Mouse (Mus musculus) frontal cortex, adult 2 months (tissue): ENCODE results near the gene Ccdc73. TPM values are rescaled to one million over a fixed set of nuclear protein-coding genes. Genes with fewer than 3 reads are reported as not detected.
"Not testable (repeated sequence)": the region's sequence is repeated elsewhere in the genome, so short reads cannot be mapped to it uniquely, and the experiment has no call there.

Experiments used
- DNase-seq, 2 experiments: peaks; one replicate each; pipeline ENCODE4 v3.0.0; 2022; ENCODE audit warnings: low spot score in 1 of 2; ENCODE audit errors: extremely low spot score in 1 of 2
- polyA plus RNA-seq: library from polyadenylated mRNA; depleted of rRNA; stranded (reverse); fragments of >200 nt; gene quantifications from 2 replicates; pipeline ENCODE4 v1.2.3, GENCODE M21; 2012

The Ccdc73 gene
- polyA plus RNA-seq, 1 experiment = 5.3 TPM

DNA sequence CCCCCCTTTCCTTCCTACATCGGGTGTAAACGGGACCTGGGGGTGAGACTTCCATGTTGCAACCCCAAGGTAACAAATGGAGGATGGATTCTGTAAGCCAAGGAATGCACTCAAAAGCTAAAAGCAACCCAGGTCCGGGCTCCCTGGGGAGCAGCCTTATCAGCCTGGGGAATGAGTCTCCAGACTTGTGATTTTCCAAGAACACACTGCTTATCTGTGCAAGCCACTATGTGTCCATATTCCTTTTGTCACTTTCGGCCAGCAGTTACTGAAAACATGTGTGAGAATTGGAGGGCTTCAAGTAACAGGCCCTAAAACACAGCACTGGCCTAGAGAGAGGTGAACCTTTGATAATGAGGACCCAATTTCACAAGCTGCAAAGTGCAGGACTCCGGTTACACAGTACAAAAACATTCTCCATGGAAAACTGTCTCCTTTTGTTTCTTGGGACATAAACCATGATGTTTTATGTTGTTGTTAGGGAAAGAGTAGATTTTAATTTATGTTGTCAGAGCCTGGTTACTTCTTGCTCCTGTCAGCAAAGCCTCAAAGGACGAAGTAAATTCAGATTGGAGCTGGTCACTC lies 155.5 kb downstream of the Ccdc73 start:
- no peak for DNase-seq

DNA sequence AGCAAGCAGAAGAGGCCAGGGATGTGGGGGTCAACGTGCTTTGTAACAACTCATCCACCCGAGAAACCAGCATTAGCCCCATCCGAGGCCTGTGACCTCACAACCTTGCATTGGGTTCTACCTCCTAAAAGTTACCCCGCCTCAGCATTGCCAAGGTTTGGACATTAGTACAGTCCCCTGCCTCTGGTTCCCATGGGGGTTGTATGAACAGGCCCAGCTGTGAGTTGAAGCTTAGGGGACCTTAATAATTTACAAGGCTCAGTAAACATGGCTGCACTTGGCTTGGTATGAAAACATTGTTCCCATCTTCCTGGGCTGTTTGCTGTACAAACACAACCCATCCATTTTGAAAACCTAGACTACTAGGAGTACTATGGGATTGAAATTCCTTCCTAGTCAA lies 156.2 kb downstream of the Ccdc73 start:
- no peak for DNase-seq

DNA sequence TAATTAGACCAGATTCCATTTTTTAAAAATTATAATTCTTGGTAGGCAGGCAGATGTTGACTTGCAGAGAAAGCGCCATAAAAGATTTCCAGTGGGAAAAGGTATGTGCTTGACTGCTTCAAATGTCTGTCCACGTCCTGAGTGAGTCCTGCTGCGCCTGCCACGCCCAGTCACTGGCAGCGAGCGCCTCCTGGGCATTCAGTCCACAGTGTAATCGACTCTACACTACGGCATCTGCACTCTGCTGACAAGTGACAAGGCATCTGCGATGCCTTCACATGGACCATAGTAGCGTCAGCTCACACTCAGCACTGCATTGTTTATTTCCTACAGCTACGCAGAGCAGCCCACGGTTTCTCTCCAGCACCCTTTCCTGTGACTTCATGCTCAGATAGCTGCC lies 158.0 kb downstream of the Ccdc73 start:
- DNase-seq = not testable (repeated sequence)

DNA sequence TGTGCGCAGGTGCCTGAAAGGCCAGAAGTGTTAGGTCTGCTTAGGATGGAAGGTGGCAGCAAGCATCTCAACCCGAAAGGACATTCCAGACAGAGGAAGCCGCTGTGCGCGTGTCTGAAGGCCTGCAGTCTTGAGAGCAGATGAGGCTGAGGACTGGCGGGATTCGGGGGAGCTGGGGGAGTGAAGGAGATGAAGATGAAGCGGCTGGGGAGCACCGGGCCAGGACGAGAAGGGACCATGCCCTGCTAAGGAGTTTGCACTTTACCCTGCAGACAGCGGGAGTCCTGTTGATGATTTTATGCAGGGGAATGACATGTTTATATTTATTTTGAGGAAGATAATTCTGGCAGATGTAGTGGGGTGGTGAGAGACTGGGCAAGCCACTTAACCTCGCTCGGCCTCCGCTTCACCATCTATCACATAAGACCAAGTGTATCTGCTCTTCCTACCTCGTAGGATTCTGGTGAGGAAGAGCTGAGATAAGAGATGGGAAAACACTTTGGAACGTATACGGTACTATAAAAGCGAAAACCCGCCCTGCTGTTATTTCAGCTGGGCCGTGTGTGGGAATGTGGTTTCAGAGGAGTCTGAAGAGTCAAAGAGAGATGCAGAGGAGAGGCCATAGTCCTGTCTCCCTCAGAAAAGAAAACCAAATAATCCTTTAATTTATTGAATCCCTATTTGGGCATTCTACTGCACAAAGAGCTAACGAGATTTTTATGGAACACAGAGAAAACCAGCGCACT lies 159.5 kb downstream of the Ccdc73 start:
- DNase-seq = no peak

DNA sequence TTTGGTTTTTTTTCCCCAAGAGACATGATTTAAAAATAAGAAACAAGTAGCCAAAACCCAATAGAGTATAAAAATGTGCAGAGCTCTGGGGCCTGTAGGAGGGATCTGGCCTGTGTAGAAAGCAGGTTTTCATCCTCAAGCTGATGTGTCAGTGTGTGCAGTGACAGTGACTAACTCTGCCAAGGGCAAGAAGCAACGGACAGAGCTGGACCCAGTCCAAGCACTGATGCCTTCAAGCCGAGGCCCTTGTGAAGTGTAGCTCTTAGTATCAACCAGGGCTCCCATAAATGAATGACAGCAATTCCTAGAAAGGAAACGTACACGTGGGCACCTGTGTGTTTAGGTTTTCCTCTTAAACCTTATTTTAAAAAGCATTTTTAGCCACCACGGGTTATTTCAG lies 161.2 kb downstream of the Ccdc73 start:
- no peak for DNase-seq

DNA sequence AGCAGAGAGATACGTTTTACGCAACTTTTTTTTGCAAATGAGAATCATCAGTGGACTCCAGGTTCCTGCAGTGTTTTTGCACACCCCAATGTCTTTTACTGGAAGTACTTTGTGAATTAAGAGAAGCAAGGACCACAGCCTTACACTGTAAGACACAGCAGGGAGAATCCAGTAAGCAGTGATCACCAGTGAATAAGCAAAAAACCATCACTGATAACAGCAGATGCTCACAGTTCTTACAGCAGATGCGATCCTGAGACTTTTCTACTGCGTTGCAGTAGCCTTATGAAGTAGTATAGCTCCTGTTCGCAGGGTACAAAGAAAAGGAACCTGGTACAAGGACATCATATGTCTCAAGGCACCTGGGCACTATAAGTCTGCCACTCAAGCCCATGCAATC lies 162.9 kb downstream of the Ccdc73 start:
- DNase-seq = no peak

DNA sequence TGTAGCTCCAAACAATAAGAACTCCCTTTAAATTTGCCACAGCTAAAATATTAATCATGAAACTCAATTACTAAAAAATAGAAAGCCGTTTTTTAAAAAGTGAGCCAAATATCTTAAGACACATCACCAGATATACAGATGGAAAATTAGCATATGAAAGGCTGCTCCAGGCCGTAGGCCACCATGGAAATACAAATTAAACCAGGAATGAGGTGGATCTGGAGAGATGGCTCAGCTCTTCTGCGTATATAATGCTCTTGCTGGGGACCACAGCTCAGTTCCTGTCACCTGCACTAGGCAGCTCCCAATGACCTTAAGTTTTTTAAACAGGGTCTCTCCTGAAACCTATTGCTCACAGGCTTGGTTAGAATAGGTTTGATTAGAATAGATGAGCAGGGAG lies 166.5 kb downstream of the Ccdc73 start:
- no peak for DNase-seq

DNA sequence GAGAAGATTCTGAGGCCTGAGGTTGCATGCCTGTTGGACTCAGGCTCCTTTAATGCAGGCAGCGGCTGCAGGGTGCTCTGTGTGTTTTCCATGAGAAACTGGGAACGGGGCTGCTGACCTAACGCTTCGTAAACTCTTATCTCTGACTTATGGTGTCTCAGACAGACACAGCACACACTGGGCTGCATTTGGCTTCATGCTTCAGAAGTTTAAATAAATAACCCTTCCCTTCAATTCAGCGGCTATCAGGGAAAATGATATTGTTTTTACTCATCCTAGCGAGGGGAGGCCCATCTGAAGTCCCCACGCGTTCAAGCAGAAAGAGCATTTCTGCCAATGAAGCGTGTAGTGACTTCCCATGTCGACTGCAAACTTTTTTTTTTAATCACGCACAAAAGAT lies 168.4 kb downstream of the Ccdc73 start:
- no peak for DNase-seq

DNA sequence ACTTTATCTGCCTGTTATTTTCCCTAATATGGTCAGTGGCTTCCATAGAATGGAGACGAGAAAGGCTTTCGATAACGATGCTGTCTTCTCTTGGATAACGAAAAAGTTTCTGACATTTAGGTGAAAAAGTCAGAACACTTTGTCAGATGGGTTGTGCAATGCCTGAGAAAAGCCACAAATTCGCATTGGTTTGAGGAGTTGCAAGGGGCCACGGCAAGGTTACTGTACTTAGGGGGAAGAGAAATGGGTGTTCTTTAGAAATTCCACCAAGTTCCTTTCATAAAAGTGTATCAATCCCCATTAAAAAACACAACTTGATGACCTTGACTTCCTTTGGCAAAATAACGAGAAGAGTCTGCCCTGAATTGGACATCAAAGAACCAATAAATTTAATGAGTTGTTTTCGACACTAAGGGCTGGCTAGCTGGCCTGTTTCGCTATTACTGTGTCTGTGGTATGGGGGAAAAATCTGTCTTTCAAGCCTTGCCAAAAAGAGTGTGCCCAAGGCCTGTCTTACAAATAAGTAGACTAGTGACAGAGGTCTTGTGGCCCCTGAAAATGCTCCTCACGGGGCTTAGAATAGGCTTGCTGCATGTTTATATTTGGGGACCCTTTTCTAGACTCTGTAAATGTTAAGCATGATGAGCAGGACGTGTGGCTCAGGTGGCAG lies 168.9 kb downstream of the Ccdc73 start:
- no peak for DNase-seq

DNA sequence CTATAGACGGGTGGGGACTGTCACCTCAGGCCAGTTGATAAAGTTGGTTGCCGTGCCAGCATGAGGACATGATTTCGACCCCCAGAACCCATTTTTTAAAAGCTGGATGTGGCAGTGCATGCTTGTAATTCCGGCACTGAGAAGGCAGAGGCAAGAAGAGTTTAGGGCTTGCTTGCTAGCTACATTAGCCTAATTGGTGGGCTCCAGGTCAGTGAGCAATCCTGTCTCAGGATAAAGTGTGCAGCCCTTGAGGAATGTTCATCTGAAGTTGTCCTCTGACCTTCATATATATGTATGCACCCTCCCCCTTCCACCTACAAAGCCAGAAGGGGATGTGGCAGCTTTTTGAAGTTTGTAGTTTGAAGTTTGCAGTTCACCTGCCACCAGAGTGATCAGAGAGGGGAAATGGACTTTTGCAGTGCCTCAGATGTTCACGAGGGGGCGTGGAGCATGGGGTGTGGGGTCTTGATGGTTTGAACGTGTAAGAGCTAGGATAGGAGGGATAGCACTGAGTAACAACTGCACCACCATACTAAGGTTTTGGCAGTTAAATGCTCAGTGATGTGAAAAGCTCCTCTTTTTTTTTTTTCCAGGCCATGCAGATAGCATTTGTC lies 170.5 kb downstream of the Ccdc73 start:
- no peak for DNase-seq

DNA sequence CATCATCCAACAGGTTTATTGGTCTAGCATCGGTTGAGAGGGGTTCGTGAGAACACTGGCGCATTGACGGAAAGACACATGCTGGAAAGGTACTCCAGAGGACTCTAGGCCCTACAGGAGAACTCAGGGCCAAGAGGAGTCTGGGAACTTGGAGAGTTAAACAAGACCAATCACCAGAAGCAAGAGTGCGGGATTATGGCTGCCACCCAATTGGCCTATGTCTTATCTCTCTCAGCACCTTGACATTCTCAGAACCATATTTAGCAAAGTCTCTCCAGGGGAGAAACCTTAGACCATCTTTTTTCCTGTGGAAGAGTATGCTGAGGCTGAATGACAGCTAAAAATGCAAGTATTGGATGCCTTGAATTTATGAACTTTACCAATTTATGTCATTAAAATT lies 171.3 kb downstream of the Ccdc73 start:
- DNase-seq = no peak

DNA sequence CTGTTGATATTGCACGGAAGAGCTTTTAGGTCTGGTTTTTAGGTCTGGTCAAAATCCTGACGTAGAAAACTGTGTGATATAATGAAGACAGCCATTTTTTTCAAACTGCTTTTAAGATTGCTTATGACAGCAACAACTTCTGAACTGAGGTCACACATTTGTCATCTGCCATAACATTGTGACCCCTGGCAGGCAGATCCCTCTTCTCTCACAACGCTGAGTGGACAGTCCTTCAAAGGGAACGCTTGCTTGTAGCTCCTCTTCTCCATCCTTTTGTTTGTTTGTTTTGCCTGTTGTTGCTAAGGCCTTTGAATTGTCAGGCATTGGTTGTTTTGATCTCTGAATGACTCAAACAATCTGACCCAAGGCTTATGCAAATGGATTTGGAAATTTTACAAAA lies 173.3 kb downstream of the Ccdc73 start:
- no peak for DNase-seq

DNA sequence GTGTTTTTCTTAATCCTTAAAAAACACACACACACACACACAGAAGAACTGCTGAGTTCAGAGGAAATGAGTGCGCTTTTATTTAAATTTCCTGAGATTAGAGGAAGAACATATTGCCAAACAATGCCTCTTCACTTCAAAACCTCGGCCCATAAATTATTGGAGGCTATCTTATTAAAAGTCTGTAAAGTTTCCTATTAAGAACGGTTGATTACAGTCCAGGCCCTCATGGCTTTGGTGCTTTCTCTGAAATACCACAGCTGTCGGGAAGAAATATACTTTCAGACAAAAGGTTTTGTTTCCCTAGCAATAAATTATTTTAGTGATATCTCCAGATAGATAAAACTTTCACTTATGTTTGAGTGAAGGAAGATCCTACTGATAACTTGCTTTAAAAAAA lies 175.5 kb downstream of the Ccdc73 start:
- no peak for DNase-seq

DNA sequence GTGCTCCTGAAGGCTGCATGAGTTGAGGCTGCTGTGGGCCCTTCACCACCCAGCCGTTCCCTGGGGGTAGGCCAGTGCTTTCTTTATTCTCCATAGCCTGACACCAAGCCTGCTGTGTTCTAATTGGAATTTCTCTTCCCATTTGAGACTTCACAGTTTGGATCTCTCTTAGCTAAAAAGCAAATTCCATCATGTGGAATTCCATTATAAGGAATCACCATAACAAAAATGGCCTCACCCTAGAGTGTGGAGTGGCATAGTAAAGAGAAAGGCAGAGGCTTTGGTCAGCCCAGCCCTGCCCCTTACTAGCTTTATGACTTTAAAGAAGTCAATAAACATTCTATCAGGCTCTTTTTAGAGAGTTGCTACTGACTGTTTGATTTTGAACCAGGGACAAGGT lies 180.7 kb downstream of the Ccdc73 start:
- DNase-seq = no peak

DNA sequence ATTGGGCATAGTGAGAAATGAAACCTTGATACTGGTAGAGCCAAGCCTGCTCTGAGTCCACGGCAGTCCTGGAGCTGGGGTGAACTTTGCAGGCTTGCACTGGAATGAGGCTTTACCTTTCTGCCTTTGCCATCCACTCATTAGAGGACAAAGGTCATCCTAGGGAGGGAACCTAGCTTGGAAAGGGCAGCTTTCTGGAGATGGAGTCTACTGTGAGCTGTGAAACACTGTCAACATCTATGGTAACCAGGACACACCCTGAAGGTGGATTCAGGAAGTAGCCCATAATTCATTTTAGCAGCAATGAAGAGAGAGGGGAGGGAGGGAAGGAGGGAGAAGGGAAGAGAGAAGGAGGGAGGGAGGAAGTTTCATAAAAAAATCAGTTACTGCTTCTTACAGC lies 187.9 kb downstream of the Ccdc73 start:
- no peak for DNase-seq

DNA sequence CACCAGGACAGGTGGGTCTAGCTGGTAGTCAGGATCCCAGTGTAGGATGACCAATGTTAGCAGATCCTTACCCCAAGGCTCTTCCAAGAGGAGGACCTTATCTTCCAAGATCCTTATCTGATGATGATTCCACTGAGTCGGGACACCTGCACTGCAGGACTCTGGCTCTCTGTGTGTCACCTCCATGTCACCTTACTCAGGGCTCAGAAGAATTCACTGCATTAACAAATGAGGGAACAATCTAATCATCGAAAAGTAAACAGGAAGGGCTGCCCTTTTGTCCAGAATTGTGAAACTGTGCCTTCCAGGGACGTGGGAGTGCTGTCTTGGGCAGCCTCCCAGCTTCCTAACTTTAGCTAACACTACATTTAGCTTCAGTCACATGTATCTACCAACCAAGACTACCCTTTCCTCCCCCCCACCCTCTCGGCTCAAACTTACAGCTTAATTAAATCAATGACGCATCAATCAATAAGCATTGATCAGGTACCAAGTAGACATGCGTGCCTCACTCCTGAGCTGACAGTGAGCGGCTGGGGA lies 191.0 kb downstream of the Ccdc73 start:
- peak; percentile 3 to 9 for DNase-seq

DNA sequence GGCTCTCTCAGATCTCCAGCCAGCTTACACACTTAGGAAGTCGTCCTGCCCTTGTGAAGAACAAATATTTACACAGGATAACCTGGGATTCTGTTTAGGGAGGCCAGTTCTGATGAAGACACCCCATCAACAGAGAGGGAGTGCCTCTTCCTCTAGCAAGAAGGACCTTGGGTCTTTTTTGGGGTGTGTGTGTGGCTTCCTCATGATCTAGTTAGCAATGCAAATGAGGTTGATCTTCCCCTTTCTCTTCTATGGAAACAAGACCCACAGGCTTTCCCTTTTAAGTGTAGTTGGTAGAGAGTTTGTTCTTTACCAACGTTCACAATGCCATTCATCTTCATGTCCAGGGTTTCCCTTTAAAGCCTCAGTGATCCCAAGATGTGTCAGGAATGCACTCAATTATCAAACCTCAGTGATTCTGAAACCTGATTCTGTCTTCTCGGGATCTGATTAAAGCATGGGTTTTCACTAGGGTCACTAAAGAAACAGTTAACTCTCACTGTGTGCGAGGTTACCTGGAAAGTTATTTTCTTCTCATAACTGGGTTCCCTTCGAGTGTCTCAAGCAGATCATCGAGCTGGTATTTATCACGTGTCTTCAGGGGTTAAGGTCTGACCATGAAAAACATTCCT lies 195.3 kb downstream of the Ccdc73 start:
- DNase-seq = no peak
